Mouse (Mus musculus) midbrain, embryonic 14.5 days (tissue): ENCODE results near the gene Commd1. TPM values are rescaled to one million over a fixed set of nuclear protein-coding genes. Genes with fewer than 3 reads are reported as not detected.

ENCODE experiments used
- ATAC-seq: fragments of 200-750 bp; cut with Nextera tagmentation; 2 replicates; pipeline ENCODE4 v1.8.0; 2017; ENCODE audit warnings: moderate number of reproducible peaks, moderate library complexity; ENCODE audit not compliant: low FRiP score, low TSS enrichment
- DNase-seq: peaks from one replicate; pipeline ENCODE4 v3.0.0-alpha.2; 2015
- H3K27ac ChIP-seq: fragments of 300-500 bp; sonication (generic); replicated peaks from 2 replicates; pipeline ENCODE4 v1.5.1; 2014; ENCODE audit warnings: mild to moderate bottlenecking, low read depth, low read length, moderate library complexity
- H3K27me3 ChIP-seq: fragments of 300-500 bp; sonication (generic); 2 replicates; pipeline ENCODE4 v1.6.1; 2014; ENCODE audit warnings: low read length, control low read depth, mixed read lengths; ENCODE audit not compliant: control insufficient read depth, insufficient read depth
- H3K36me3 ChIP-seq: fragments of 300-500 bp; sonication (generic); 2 replicates; pipeline ENCODE4 v1.6.1; 2014; ENCODE audit warnings: low read length, control low read depth; ENCODE audit not compliant: control insufficient read depth, insufficient read depth
- H3K4me1 ChIP-seq: fragments of 300-500 bp; sonication (generic); 2 replicates; pipeline ENCODE4 v1.6.1; 2014; ENCODE audit warnings: mild to moderate bottlenecking, antibody characterized with exemption, low read length, control low read depth; ENCODE audit not compliant: control insufficient read depth, insufficient read depth
- H3K4me2 ChIP-seq: fragments of 300-500 bp; sonication (generic); 2 replicates; pipeline ENCODE4 v1.6.1; 2014; ENCODE audit warnings: mild to moderate bottlenecking, low read length, moderate library complexity
- H3K4me3 ChIP-seq: fragments of 300-500 bp; sonication (generic); replicated peaks from 2 replicates; pipeline ENCODE4 v1.5.1; 2014; ENCODE audit warnings: low read depth, low read length
- H3K9ac ChIP-seq: fragments of 300-500 bp; sonication (generic); replicated peaks from 2 replicates; pipeline ENCODE4 v1.6.1; 2014; ENCODE audit warnings: mild to moderate bottlenecking, low read length, moderate library complexity
- H3K9me3 ChIP-seq: fragments of 300-500 bp; sonication (generic); 2 replicates; pipeline ENCODE4 v1.6.1; 2016; ENCODE audit warnings: low read length, control low read depth, mixed read lengths; ENCODE audit not compliant: control insufficient read depth
- WGBS: fragments of 180-500 bp; shearing (Covaris S2); extraction: QIAGEN DNeasy Blood & Tissue Kit; methylation state at CpG from one replicate; pipeline ENCODE4 v1.1.7; 2014; 5-methylcytosine and 5-hydroxymethylcytosine counted together
- polyA plus RNA-seq: library from polyadenylated mRNA; unstranded; fragments of >200 nt; fragmentation: Nextera tagmentation; extraction: Ambion mirVana; gene quantifications from 2 replicates; pipeline ENCODE4 v1.2.1, GENCODE M21; 2014

The Commd1 gene
- polyA plus RNA-seq, 1 experiment from 2014 or later, result 270 TPM

DNA sequence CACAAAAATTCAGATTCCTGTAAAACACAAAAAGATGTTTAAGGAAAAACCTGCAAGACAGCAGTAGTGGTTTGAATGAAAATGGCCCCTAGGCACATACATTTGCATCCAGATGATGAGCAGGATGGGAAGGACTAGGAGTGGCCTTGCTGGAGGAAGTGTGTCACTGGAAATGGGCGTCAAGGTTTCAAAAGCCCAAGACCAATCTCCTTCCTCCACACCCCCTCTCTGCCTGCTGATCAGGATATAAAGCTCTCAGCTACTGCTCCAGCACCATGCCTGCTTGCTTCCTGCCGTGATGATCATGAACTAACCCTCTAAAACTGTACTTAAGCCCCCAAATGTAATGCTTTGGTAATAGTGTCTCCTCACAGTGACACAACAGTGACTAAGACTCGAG, 82.1 kb downstream of the Commd1 start:
- WGBS, result 87% methylated on average over 3 of the region's 3 CpGs
- ATAC-seq, result no peak
- 0 out of 2 replicates have a peak, but pooled peaks cover 6% of the 10 kb centered on the region for H3K36me3 ChIP-seq

DNA sequence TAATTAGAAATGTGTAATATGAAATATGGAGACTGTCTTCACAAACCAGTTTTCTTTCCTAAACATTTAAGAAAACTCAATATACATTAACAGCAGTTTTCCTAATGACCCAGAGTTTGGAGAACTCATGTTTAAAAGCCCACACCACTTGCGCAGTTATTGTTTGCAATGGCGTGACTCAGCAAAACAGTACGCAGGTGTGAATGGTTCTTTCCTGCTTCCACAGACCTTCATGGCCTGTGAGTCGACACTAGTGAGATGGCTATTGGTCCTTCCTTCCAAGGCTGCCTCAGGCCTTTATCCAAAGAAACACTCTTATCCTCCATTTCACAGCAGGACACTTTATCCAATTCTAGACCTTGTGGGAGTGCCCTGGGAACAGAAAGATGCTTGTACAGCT, 84.5 kb downstream of the Commd1 start:
- Histone ChIP-seq H3K4me3 (no peak overlapping the region), H3K9me3 (no peaks in the 10 kb centered on the region), H3K27me3 (no peaks in the 10 kb centered on the region), H3K9ac (no peak overlapping the region), H3K4me1 (no peaks in the 10 kb centered on the region), H3K27ac (no peak overlapping the region), H3K4me2 (no peak overlapping the region), H3K36me3 (0 out of 2 replicates have a peak, but pooled peaks cover 6% of the 10 kb centered on the region)
- 94% methylated on average over 4 of the region's 4 CpGs for WGBS
- ATAC-seq (no peak), DNase-seq (no peak)

More for the DNA sequence above, 82.1 kb downstream of the Commd1 start:
- H3K9me3 ChIP-seq, result no peaks in the 10 kb centered on the region
- no peaks in the 10 kb centered on the region for H3K27me3 ChIP-seq
- no peak overlapping the region for H3K27ac ChIP-seq
- no peaks in the 10 kb centered on the region for H3K4me1 ChIP-seq
- H3K4me2 ChIP-seq, result no peak overlapping the region
- no peak overlapping the region for H3K9ac ChIP-seq
- DNase-seq, result no peak
- no peak overlapping the region for H3K4me3 ChIP-seq

DNA sequence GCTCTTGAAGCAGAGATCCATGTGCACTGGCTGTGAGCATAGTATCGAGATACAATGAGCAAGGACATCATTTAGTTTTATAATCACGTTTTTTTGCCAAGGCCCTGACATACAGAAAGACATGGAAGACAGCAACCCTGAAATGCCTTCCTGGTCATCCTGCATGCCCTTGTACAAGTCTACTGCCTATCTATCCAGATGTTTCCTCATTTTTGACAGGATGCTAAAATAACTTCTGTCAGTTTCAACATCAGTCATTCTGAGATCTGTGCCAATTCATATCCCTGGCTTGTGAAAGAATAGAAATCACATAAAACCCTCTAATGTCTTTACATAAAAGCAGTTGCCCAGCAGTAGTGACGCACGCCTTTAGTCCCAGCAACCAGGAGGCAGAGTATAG, 85.1 kb downstream of the Commd1 start:
- H3K27ac ChIP-seq, result no peak overlapping the region
- no peak overlapping the region for H3K4me3 ChIP-seq
- no peaks in the 10 kb centered on the region for H3K27me3 ChIP-seq
- DNase-seq (no peak), ATAC-seq (no peak)
- H3K36me3 ChIP-seq, result 0 out of 2 replicates have a peak, but pooled peaks cover 6% of the 10 kb centered on the region
- no peaks in the 10 kb centered on the region for H3K9me3 ChIP-seq
- H3K9ac ChIP-seq, result no peak overlapping the region
- no peaks in the 10 kb centered on the region for H3K4me1 ChIP-seq
- WGBS, result 93% methylated on average over 4 of the region's 4 CpGs
- no peak overlapping the region for H3K4me2 ChIP-seq

- DNase-seq (peak; percentile 22), ATAC-seq (no peak; the same call in 1 of the 2 replicates)
- H3K4me3 ChIP-seq, result no peak overlapping the region
- 49% methylated on average over 3 of the region's 3 CpGs for WGBS
- no peak overlapping the region for H3K9ac ChIP-seq
- H3K4me1 ChIP-seq, result no peaks in the 10 kb centered on the region
- no peak overlapping the region for H3K4me2 ChIP-seq
- no peaks in the 10 kb centered on the region for H3K27me3 ChIP-seq
- no peaks in the 10 kb centered on the region for H3K9me3 ChIP-seq
- H3K27ac ChIP-seq, result no peak overlapping the region
- H3K36me3 ChIP-seq, result no peaks in the 10 kb centered on the region
These were observed 89.1 kb downstream of the Commd1 start for GRCm38 (mm10) chr11:22893075-22893474.

DNA sequence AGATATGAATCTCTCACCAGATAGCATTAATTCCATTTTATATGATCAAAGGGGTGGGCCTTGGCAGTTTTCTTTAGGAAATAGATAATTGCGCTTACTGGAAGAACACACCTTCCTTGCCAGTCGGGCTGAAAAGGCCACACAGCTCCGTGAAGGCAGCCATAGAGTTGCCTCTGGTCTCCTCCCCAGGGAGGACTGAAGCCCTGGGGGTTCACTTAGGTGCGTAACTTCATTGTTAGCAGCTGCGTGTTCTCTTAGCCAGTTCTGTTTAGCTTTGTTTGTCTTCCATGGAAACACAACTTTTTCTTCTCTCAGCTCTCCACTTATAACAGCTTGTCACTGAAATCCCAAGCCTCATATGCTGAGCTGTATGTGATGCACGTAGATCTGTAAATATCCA, 89.7 kb downstream of the Commd1 start:
- DNase-seq, result no peak
- Histone ChIP-seq H3K27ac (no peak overlapping the region), H3K4me2 (no peak overlapping the region), H3K4me1 (no peaks in the 10 kb centered on the region), H3K36me3 (no peaks in the 10 kb centered on the region), H3K9ac (no peak overlapping the region), H3K27me3 (no peaks in the 10 kb centered on the region), H3K9me3 (no peaks in the 10 kb centered on the region), H3K4me3 (no peak overlapping the region)
- 77% methylated on average over 6 of the region's 6 CpGs for WGBS
- no peak for ATAC-seq

DNA sequence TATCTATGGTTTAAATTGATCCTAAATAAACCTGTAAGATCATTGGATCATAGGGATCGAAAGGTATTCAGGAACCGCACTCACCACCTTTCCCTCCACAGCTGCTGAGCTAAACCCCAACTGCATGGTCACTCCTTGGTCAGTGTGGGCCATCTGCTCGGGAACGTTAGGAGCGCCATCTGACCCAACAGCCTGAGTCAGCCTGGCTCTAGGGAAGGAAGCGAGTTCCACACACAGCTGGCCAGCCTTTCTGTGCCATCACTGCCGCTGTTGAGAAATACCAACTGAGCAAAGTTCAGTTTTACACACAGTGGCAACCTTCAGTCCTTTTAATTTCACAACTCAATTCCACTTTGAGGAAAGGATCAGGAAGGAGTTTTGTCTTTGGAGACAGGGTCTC, 90.3 kb downstream of the Commd1 start:
- ATAC-seq (no peak), DNase-seq (no peak)
- no peaks in the 10 kb centered on the region for H3K4me1 ChIP-seq
- H3K4me2 ChIP-seq, result no peak overlapping the region
- H3K27ac ChIP-seq, result no peak overlapping the region
- no peaks in the 10 kb centered on the region for H3K9me3 ChIP-seq
- H3K9ac ChIP-seq, result no peak overlapping the region
- H3K4me3 ChIP-seq, result no peak overlapping the region
- H3K27me3 ChIP-seq, result no peaks in the 10 kb centered on the region
- WGBS, result 93% methylated on average over 7 of the region's 7 CpGs
- no peaks in the 10 kb centered on the region for H3K36me3 ChIP-seq

GRCm38 (mm10) chr11:22891242-22891641, 90.9 kb downstream of the Commd1 start:
- ATAC-seq (no peak), DNase-seq (no peak)
- H3K36me3 ChIP-seq, result no peaks in the 10 kb centered on the region
- H3K9me3 ChIP-seq, result no peaks in the 10 kb centered on the region
- H3K27me3 ChIP-seq, result no peaks in the 10 kb centered on the region
- no peak overlapping the region for H3K4me2 ChIP-seq
- H3K27ac ChIP-seq, result no peak overlapping the region
- 82% methylated on average over 9 of the region's 9 CpGs for WGBS
- no peak overlapping the region for H3K9ac ChIP-seq
- no peaks in the 10 kb centered on the region for H3K4me1 ChIP-seq
- H3K4me3 ChIP-seq, result no peak overlapping the region

DNA sequence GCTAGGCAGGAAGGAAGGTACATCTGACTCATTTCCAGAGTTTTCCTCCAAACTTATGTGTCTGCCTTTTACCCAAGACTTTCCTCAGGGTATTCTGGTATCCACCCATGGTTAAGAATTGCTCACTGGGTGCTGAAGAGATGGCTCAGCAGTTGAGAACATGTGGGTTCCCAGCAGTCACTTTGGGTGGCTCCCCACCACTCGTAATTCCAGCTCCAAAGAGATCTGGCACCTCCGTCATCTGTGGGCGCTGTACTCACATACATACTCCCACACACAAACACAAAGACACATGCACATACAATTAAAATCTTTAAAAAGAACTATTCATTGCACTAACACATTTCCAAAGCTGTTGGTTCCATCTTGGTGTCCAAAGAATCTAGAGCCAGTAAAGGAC, 93.0 kb downstream of the Commd1 start:
- no peak overlapping the region for H3K4me3 ChIP-seq
- 89% methylated on average over 3 of the region's 3 CpGs for WGBS
- no peak overlapping the region for H3K27ac ChIP-seq
- no peaks in the 10 kb centered on the region for H3K27me3 ChIP-seq
- H3K9me3 ChIP-seq, result no peaks in the 10 kb centered on the region
- H3K36me3 ChIP-seq, result no peaks in the 10 kb centered on the region
- H3K4me1 ChIP-seq, result no peaks in the 10 kb centered on the region
- no peak overlapping the region for H3K4me2 ChIP-seq
- DNase-seq (no peak), ATAC-seq (no peak)
- H3K9ac ChIP-seq, result no peak overlapping the region

DNA sequence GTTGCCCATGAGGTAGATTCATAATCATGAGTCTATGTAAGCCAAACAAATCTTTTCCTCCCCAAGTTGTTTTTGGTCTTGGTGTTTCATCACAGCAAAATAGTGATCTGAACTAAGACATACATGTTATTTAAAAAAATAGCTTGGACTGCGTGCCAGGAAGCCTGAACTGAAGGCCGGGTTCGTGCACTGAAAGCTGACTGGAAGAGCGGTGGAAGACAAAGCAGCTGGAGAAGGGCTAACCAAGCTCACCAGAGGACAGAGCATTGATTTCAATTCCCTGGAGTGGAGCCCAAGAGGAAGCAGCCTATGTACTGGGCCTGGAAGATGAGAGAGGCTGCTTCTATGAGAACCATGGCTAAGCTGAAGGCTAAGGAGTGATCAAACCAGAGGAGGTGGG, 95.2 kb downstream of the Commd1 start:
- DNase-seq (no peak), ATAC-seq (no peak)
- no peak overlapping the region for H3K4me3 ChIP-seq
- H3K36me3 ChIP-seq, result no peaks in the 10 kb centered on the region
- no peaks in the 10 kb centered on the region for H3K27me3 ChIP-seq
- H3K4me2 ChIP-seq, result no peak overlapping the region
- H3K9ac ChIP-seq, result no peak overlapping the region
- 94% methylated on average over 4 of the region's 4 CpGs for WGBS
- no peaks in the 10 kb centered on the region for H3K9me3 ChIP-seq
- no peaks in the 10 kb centered on the region for H3K4me1 ChIP-seq
- no peak overlapping the region for H3K27ac ChIP-seq
